Mouse (Mus musculus) c-Kit-positive CD71-positive TER-119-positive erythroid progenitor cells, embryonic 14.5 days (primary cell): Measurements from ENCODE around the gene Cd247.
A peak's percentile ranks its signal among the peaks of the same experiment; 100 is the strongest.

ENCODE experiments used
- DNase-seq: peaks from one replicate; pipeline ENCODE4 v3.0.0-alpha.2; 2013; ENCODE audit warnings: low spot score

Cd247 gene

DNA sequence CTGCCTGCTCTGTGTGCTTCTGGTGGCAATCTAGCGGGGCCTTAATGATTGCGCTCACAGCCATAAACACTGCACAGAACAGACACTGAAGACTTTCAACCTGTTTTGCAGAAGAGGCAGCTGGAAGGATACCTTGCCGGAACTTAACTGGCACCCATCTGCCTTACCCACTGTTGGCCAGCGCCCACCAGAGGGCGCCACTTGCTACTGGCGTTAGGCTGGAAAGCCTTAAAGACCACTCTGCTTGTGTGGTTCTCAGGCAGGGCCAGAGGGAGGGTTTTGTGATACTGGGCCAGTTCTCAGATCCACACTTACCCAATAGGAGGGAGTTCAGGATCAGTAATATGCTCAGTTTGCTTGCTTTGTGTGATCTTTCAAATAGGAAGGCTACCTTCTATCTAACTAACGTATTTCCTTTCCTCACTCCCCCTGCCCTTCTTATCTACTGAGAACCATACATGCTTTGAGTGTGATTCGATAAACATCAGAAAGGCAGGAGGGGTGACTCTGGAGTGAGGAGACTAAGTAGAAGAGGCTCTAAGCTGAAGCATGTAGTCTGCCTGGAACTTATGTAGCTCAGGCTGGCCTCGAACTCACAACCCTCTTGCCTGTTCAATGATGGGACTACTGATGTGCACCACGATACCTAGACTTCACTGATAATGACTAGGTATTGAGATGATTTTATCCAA lies 65.4 kb downstream of the Cd247 start:
- peak; percentile 71 for DNase-seq

- no peak for DNase-seq
These were observed 67.5 kb downstream of the Cd247 start for GRCm38 (mm10) chr1:165855759-165856545.

GRCm38 (mm10) chr1:165857279-165857678 lies 68.8 kb downstream of the Cd247 start:
- no peak for DNase-seq

DNA sequence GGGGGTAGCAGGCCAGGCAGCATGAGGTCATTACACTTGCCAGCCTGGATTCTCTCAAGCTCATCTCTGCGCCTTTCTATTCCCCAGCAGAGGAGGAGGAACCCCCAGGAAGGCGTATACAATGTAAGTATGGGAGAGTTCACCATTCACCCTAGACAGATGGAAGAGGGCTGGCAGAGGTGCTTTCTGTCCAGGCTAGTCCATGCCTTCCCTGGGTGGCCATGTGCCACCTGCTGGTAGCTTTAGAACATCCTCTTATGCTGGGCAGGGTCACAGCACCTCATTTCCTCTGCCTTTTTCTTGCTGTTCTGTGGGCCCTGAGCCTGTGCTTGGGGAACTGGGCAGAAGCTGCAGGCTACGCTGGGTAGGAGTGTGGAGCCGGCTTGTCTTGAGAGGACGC lies 69.9 kb downstream of the Cd247 start:
- no peak for DNase-seq

- no peak for DNase-seq
These were observed 72.1 kb downstream of the Cd247 start for GRCm38 (mm10) chr1:165860373-165861234.

- no peak for DNase-seq
These were observed 72.7 kb downstream of the Cd247 start for GRCm38 (mm10) chr1:165861235-165861609.

DNA sequence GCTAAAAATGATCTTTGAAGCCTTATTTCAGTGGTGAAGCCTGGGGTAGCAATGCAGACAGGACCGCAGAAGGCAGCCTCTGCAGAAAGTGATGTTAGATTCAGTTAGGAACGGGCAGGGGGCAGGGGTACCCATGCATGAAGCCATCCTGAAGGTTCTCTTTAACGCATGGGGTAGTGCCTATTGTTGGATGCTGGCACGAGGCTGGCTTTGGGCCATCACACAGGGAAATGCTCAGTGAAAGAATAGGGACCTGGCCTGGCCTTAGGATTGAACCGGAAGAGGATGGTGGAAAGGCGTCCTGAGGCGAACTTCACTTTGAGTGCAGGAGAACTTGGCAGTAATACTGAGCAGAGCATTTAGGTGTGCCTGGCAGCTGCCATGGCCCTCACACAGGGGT lies 73.6 kb downstream of the Cd247 start:
- DNase-seq = no peak

DNA sequence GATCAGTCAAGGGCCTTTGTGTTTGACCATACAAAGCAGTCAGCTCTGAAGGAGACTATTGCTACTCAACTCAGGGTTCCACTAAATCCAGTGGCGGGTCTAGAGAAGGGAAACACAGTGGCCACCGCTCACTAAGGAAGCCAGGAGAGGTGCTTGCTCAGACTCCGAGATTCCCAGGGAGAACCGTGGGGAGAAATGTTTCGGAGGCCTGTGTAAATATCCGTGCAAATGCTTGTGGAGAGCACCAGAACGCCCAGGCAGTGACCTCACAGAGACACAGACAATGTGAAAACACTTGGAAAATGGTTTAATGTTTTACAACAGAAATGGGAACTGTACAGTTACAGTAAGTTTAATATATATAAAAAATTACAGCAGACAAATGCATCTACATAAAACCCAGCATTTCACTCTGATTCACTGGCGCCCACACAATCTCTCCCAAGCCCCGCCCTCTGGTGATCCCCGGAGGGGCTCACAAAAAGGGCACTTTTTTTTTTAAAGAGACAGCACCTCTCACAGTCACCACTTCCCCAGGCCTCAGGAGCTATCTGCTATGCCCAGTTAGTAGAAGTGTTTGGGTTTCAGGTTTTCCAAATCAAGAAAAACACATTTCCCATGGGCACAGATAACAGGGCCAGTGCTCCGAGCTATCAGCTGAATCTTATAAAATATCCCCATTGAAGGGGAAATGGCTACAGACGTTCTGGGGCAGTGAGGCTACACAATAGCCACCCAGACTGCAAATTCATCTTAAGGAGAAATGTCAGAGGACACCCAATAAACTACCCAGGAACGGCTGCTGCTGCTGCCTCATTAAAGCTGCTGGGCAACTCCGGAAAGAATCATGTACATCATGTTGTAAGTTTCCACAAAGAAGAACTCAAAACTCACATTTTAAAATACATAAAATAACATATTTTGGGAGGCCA lies 76.6 kb downstream of the Cd247 start:
- no peak for DNase-seq

DNA sequence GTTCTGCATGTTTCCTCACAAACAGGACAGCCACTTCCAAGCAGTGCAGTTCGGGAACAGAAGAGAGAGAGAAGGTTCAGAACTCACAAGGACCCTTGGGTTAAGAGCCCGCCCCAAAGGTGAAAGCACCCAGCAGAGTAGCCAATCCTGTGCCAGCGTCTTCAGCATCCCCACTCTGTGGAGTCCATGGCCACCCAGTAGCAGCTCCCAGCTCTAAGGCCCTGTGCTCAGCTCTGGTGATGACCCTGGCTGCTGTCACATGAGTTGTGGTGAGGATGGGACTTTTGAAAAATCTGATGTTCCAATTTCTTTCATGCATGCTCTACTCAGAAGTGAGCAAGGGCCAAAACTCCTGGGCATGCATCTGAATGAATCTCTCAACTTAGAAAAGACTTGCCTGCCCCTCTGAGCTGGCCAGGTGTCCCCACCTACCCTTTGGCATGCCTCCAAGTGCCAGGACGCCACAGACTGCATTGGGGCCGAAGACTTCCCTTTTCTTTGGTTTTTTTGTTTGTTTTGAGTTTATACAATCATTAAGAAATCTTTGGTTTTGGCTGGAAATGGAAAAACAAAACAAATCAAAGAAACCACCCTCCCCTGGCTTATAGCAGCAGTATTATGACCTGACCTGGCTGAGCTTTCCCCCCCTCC lies 78.3 kb downstream of the Cd247 start:
- no peak for DNase-seq

GRCm38 (mm10) chr1:165868659-165869058 lies 80.2 kb downstream of the Cd247 start:
- DNase-seq = no peak

- no peak for DNase-seq
These were observed 86.2 kb downstream of the Cd247 start for GRCm38 (mm10) chr1:165874645-165875044.

- DNase-seq = no peak
These were observed 87.2 kb downstream of the Cd247 start for GRCm38 (mm10) chr1:165875520-165876284.

- no peak for DNase-seq
These were observed 90.3 kb downstream of the Cd247 start for GRCm38 (mm10) chr1:165878751-165879150.

GRCm38 (mm10) chr1:165882146-165882900 lies 93.8 kb downstream of the Cd247 start:
- no peak for DNase-seq

GRCm38 (mm10) chr1:165891686-165892085 lies 103.2 kb downstream of the Cd247 start:
- DNase-seq = no peak

GRCm38 (mm10) chr1:165903596-165903995 lies 115.1 kb downstream of the Cd247 start:
- DNase-seq = no peak

DNA sequence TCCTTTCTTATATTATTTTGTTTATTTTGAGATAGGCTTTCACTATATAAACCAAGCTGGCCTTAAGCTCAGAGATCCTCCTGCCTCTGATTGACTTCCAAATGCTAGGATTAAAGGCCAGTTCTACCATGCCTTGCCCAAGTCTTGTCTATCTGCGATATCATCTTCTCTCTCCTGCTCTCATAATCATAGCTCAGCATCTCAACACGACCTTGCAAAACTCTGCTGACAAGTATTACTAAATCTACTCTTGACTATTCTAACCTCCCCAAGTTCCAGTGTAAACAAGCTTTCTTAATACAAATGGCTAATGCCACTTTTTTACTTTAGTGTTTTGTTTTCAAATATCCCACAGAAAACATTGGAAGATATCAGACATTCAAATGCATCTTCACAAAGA lies 119.7 kb downstream of the Cd247 start:
- DNase-seq = no peak

DNA sequence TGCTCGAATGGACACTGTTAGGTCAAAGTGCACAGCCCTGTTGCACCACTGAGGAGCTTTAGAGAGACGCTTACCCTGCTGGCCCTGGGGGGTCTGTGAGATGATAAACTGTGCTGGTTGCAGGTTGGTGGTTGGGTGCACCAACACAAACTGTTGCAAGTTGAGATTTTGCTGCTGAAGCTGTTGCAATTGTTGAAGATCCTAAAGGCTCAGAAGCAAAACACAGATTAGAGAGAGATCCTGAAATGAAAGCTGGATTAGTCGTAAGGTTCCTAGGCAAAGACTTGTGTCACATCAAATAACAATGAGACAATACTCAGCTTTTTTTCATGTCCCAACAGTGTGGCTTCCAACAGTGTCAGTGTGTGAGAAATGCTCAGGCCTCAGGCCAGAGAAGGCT lies 120.3 kb downstream of the Cd247 start:
- no peak for DNase-seq

- DNase-seq = no peak
These were observed 121.0 kb downstream of the Cd247 start for GRCm38 (mm10) chr1:165909471-165909870.
